Mouse (Mus musculus) C2C12 (cell line): ENCODE measurements around the gene Trpm4. TPM values are rescaled to one million over a fixed set of nuclear protein-coding genes. Genes with fewer than 3 reads are reported as not detected.
A peak's percentile ranks its signal among the peaks of the same experiment; 100 is the strongest.

Experiments
- H3K27me3 ChIP-seq: one replicate; pipeline ENCODE4 v1.6.1; 2011; ENCODE audit not compliant: control insufficient read depth, insufficient read depth, insufficient read length
- H3K36me3 ChIP-seq: one replicate; pipeline ENCODE4 v1.6.1; 2011; ENCODE audit not compliant: control insufficient read depth, insufficient read depth
- H3K4me3 ChIP-seq: one replicate; pipeline ENCODE4 v1.5.1; 2011; ENCODE audit warnings: mild to moderate bottlenecking, control low read depth; ENCODE audit not compliant: poor library complexity, insufficient read depth, severe bottlenecking
- H3K79me2 ChIP-seq: one replicate; pipeline ENCODE4 v1.6.1; 2011; ENCODE audit not compliant: control insufficient read depth, insufficient read depth
- H3K79me3 ChIP-seq: one replicate; pipeline ENCODE4 v1.6.1; 2011; ENCODE audit warnings: low read depth, control low read depth
- H3ac ChIP-seq: one replicate; pipeline ENCODE3; 2011; ENCODE audit warnings: low read depth; ENCODE audit not compliant: control insufficient read depth, insufficient read length
- CEBPB ChIP-seq: IDR thresholded peaks from one replicate; pipeline ENCODE4 v1.6.1; 2011; ENCODE audit warnings: low read depth, mild to moderate bottlenecking, control low read depth, moderate library complexity
- CTCF ChIP-seq: IDR thresholded peaks from one replicate; pipeline ENCODE4 v1.5.1; 2011; ENCODE audit not compliant: control insufficient read depth, insufficient read depth, insufficient read length
- FOSL1 ChIP-seq: IDR thresholded peaks from one replicate; pipeline ENCODE4 v1.8.0; 2011; ENCODE audit warnings: mild to moderate bottlenecking, low read length; ENCODE audit not compliant: poor library complexity, insufficient read depth, severe bottlenecking
- MAX ChIP-seq: IDR thresholded peaks from one replicate; pipeline ENCODE4 v1.6.1; 2011; ENCODE audit warnings: mild to moderate bottlenecking, control low read depth
- MYOD1 ChIP-seq: IDR thresholded peaks from one replicate; pipeline ENCODE4 v1.6.1; 2011; ENCODE audit warnings: low read depth; ENCODE audit not compliant: control insufficient read depth, insufficient read length
- MYOG ChIP-seq: IDR thresholded peaks from one replicate; pipeline ENCODE4 v1.6.1; 2011; ENCODE audit not compliant: control insufficient read depth, insufficient read length; ENCODE audit errors: extremely low read depth
- USF1 ChIP-seq: IDR thresholded peaks from one replicate; pipeline ENCODE4 v1.6.1; 2011; ENCODE audit warnings: low read depth, mild to moderate bottlenecking, control low read depth, moderate library complexity
- polyA plus RNA-seq: library from polyadenylated mRNA; unstranded; fragments of >200 nt; fragmentation: generic; extraction: Trizol; gene quantifications from one replicate; pipeline ENCODE4 v1.2.1, GENCODE M21; 2012; ENCODE audit warnings: missing spikeins

Gene Trpm4
- polyA plus RNA-seq, 1 experiment: 10.6 TPM

DNA sequence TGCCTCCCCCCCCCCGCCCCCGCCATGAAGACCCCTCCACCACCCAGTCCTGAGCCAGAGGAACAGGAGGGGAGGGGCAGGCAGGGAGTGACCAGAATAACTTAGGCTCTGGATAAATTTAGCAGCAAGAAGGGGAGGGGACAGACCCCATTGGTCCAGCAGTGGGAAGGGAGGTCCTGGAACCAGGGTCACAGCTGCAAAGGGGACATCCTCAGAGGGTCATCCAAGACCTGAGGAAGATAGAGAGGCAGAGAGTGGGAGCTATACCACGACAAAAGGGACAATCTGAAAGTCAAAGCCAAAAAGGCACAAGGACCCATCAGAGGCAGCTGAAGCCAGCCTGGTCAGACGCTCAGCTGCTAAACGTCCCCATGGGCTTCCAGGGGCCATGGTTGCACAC lies 1.5 kb upstream of the Trpm4 start, which contains the start of gene Hrc:
Hrc (plus strand) TSS at position 235 of the 400 bp plus-strand sequence.
- H3K79me2 ChIP-seq: no peaks in the 10 kb centered on the region
- H3K4me3 ChIP-seq: no peak within 1 kb of the TSS
- H3K27me3 ChIP-seq: no peaks in the 10 kb centered on the region
- no peak within 1 kb of the TSS for H3ac ChIP-seq
- no peak for TF ChIP-seq MYOD1
- TF ChIP-seq CEBPB: no peak
- no peak for TF ChIP-seq USF1
- TF ChIP-seq MAX: no peak
- TF ChIP-seq FOSL1: no peak
- TF ChIP-seq MYOG: no peak
- TF ChIP-seq CTCF: no peak
- no peaks in the 10 kb centered on the region for H3K79me3 ChIP-seq
- H3K36me3 ChIP-seq: no peaks in the 10 kb centered on the region

DNA sequence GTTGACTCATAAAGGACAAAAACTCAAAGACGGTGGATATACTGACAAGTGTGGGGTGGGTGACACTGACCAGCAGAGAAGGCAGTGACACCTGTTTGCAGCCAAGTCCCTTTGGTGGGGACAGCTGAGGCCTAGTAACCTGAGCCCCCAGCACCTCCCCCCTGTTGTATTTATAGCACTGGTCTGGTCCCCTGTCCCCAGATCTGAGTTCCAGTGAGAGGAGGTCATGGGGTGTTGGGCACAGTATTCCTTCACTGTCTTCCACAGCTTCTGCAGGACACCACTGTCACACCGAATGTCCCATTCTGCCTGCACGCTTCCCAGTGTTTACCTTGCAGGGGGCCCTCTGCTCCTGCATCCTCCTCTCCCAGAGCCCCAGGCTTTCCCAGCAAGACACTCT lies 1.0 kb upstream of the Trpm4 start:
- Histone ChIP-seq H3K4me3 (no peak overlapping the region), H3K79me2 (no peaks in the 10 kb centered on the region), H3ac (no peak overlapping the region), H3K79me3 (no peaks in the 10 kb centered on the region), H3K27me3 (no peaks in the 10 kb centered on the region), H3K36me3 (no peaks in the 10 kb centered on the region)
- TF ChIP-seq MYOD1 (peak; percentile 29), CTCF (no peak)

DNA sequence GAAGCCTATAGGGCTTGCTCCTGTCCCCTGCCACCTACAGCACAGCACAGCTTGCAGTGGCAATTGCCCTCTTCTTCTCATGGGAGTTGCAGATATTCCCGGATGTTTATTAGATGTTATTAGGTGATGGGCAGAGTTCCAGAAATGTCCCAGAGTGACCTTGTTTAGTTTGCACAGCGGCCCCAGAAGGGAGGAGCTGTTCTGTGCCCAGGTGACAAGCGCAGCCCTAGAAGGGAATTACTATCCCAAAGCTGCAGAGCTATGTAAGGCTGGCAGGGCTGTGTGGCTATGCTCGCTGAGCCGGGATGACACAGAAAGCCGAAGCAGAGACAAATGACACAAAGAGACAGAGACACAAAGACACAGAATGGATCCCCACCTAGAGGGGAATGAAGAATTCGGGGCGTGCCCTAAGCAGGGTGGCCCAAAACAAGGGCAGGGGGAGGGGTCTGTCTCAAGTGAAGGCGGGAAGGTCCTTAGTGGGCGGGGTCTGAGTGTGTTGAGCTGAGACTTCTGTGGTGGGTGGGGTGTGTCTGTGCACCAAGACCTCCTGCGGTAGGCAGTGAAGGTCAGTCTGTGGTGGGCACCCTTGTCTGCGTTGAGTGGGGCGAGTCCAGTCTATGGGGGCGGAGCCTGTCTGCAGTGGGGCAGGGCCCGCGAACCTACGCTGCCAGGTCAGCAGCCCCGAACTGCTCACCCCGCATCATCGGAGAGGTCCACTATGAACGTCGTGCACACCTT lies 725 bp downstream of the Trpm4 start:
- H3K79me3 ChIP-seq: no peaks in the 10 kb centered on the region
- TF ChIP-seq CEBPB (no peak), USF1 (no peak), FOSL1 (no peak), MAX (no peak), MYOG (no peak), CTCF (no peak), MYOD1 (no peak)
- H3K4me3 ChIP-seq: peak overlapping the region; percentile 45
- H3K36me3 ChIP-seq: no peaks in the 10 kb centered on the region
- H3ac ChIP-seq: peak overlapping the region; percentile 75
- H3K27me3 ChIP-seq: no peaks in the 10 kb centered on the region
- no peaks in the 10 kb centered on the region for H3K79me2 ChIP-seq

DNA sequence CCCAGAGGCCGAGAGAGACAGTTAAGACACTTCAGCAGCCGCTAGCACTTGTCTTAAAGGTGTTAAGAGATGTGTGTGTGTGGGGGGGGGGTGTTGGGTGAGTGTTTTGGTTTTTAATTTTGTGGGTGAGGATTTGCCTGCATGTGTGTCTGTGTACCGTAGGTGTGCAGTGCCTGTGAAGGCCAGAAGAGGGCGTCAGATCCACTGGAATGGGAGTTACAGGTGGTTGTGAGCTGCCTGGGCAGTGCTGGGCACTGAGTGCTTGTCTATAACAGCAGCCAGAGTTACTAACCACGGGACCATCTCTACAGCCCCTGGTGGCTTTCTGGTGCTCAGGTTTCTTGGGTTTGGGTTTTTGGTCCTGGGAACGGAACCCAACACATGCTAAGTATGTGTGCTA lies 2.1 kb downstream of the Trpm4 start:
- Histone ChIP-seq H3K4me3 (no peak overlapping the region), H3K36me3 (no peaks in the 10 kb centered on the region), H3K79me3 (no peaks in the 10 kb centered on the region), H3K79me2 (no peaks in the 10 kb centered on the region), H3K27me3 (no peaks in the 10 kb centered on the region), H3ac (no peak overlapping the region)
- TF ChIP-seq MYOD1: no peak
- TF ChIP-seq MYOG: no peak
- TF ChIP-seq MAX: no peak
- TF ChIP-seq FOSL1: no peak

DNA sequence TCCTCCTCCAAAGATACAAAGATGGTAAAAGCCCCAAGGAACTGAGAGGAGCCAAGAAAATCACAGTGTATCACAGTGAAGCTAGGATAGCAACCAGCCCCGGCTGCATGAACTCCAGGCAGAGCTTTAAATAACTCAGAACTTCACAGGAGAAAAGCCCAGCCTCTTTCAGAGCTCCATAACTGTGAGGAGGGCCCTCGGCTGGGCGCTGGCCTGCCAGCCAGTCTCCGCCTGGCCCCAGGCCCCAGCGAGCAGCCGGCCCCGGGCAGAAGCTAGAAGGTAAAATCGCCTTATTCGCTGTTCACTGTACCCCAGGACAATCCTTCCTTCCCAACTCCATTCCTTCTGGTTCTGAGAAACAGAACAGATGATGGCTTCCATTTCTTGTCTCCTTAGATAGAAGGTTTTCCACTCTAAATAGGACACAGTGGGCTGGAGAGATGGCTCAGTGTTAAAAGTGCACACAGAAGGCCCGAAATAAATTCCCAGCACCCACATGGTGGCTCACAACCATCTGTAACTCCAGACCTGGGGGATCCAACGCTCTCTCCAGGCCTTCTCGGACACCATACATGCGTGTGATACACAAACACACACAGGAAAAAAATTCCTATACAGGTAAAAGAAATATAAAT lies 4.6 kb downstream of the Trpm4 start:
- TF ChIP-seq MYOD1 (no peak), CEBPB (no peak), CTCF (no peak), USF1 (no peak)
- H3K79me3 ChIP-seq: no peaks in the 10 kb centered on the region
- H3ac ChIP-seq: no peak overlapping the region
- H3K79me2 ChIP-seq: no peaks in the 10 kb centered on the region
- H3K27me3 ChIP-seq: no peaks in the 10 kb centered on the region
- H3K4me3 ChIP-seq: no peak overlapping the region
- no peaks in the 10 kb centered on the region for H3K36me3 ChIP-seq

DNA sequence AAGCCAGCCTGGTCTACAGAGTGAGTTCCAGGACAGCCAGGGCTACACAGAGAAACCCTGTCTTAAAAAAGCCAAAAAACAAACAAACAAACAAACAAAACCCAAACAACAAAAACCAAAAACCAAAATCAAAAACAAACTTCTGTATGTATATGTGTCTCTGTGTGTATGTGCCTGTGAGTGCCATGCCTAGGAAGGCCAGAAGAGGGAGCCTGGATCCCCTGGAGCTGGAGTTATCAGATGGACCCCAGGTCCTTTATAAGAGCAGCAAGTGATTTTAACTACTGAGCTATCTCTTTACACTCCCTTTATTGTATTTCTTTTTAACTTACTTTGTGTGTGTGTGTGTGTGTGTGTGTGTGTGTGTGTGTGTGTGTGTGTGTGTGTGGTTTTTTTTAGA lies 7.8 kb downstream of the Trpm4 start:
- no peak for TF ChIP-seq MAX
- no peak for TF ChIP-seq MYOG
- TF ChIP-seq CEBPB: no peak
- no peak for TF ChIP-seq MYOD1
- no peak for TF ChIP-seq USF1
- no peak for TF ChIP-seq FOSL1
- no peak for TF ChIP-seq CTCF
- no peaks in the 10 kb centered on the region for H3K36me3 ChIP-seq
- H3ac ChIP-seq: no peak overlapping the region

More for the DNA sequence above, 7.8 kb downstream of the Trpm4 start:
- Histone ChIP-seq H3K79me3 (no peaks in the 10 kb centered on the region), H3K79me2 (no peaks in the 10 kb centered on the region), H3K4me3 (no peak overlapping the region), H3K27me3 (no peaks in the 10 kb centered on the region)
